Comparison of ENCODE assay signal across 33 mouse cellular contexts in genomic region chr1:139494630-139495029, GRCm38 (mm10). TPM values are rescaled to one million over a fixed set of nuclear protein-coding genes. Genes with fewer than 3 reads are reported as not detected.
DNase-seq lines count a peak whose midpoint lies in the region; TF ChIP-seq lines count a peak whose summit lies in the region.
"Had no signal": no experiment of that assay in that cellular context is flagged by ENCODE, and none has a peak within 500 bp of the region (broad histone marks: within the 10 kb centered on the region; RNA-seq: fewer than 3 reads in every experiment).

No protein-coding gene starts in this region.

- H3K9me3 ChIP-seq in ES-Bruce4 (replicated peaks; ENCODE audit: control insufficient read depth, insufficient read depth, low read length, poor library complexity, severe bottlenecking) = peaks cover 4% of the 10 kb centered on the region; the same call in 1 of the 2 replicates
- H3K9me3 ChIP-seq: forebrain, embryonic 12.5 days; forebrain, embryonic 15.5 days; heart, embryonic 12.5 days; heart, embryonic 15.5 days; hindbrain, embryonic 10.5 days; hindbrain, embryonic 13.5 days; intestine, embryonic 15.5 days had no signal

- no peak overlapping the region for H3K4me3 ChIP-seq in ES-Bruce4 (ENCODE audit: low read depth, low read length)
- H3K4me3 ChIP-seq: forebrain, embryonic 12.5 days; forebrain, embryonic 15.5 days; heart, embryonic 12.5 days; heart, embryonic 15.5 days; hindbrain, embryonic 10.5 days; hindbrain, embryonic 13.5 days; intestine, embryonic 15.5 days had no signal

- H3K27ac ChIP-seq in ES-Bruce4 (ENCODE audit: insufficient read depth, low read length) = peak overlapping the region; percentile 99
- H3K27ac ChIP-seq: forebrain, embryonic 12.5 days; forebrain, embryonic 15.5 days; heart, embryonic 15.5 days; hindbrain, embryonic 10.5 days; hindbrain, embryonic 13.5 days; intestine, embryonic 15.5 days had no signal

- DNase-seq in ES-CJ7 (ENCODE audit: low read depth, low spot score) (peak; percentile 99), WW6 (ENCODE audit: low read depth, low spot score) (peak; percentile 59)
- DNase-seq in gastrocnemius, adult 8-10 months (ENCODE audit: low spot score in 2 of 2) = no peak
- no peak for DNase-seq in spleen, adult 12 weeks (ENCODE audit: low spot score)
- no peak for DNase-seq in ovary, postnatal 14 days (ENCODE audit: low spot score)
- DNase-seq: adrenal gland, adult 2 months; adrenal gland, postnatal 14 days; cerebellum, adult 11 months; cerebellum, adult 8-10 months; cerebellum, postnatal 10 days; cerebellum, postnatal 36 days; embryo, embryonic 11 days; gastrocnemius, postnatal 25 days; heart, adult 18-20 months; heart, postnatal 10 days; heart, postnatal 36 days; kidney, adult 11 months had no signal

- TF ChIP-seq EP300 in ES-Bruce4 (IDR thresholded peaks at IDR 0.05; ENCODE audit: insufficient read depth, low read depth, low read length) = peak; percentile 84

- no peak for TF ChIP-seq POLR2A in ES-Bruce4 (IDR thresholded peaks at IDR 0.05; ENCODE audit: insufficient read depth, low read length)

- no peak overlapping the region for H3K9ac ChIP-seq in ES-Bruce4 (ENCODE audit: low read depth, poor library complexity, severe bottlenecking)
- H3K9ac ChIP-seq: forebrain, embryonic 12.5 days; forebrain, embryonic 15.5 days; heart, embryonic 12.5 days; heart, embryonic 15.5 days; hindbrain, embryonic 13.5 days; intestine, embryonic 15.5 days had no signal

- peaks cover 32% of the 10 kb centered on the region for H3K36me3 ChIP-seq in ES-Bruce4 (ENCODE audit: control insufficient read depth, insufficient read depth, low read length, poor library complexity, severe bottlenecking)

- no peaks in the 10 kb centered on the region for H3K27me3 ChIP-seq in ES-Bruce4 (ENCODE audit: control insufficient read depth, insufficient read depth, low read length, poor library complexity, severe bottlenecking)
- H3K27me3 ChIP-seq: forebrain, embryonic 12.5 days; forebrain, embryonic 15.5 days; heart, embryonic 12.5 days; heart, embryonic 15.5 days; hindbrain, embryonic 13.5 days; intestine, embryonic 15.5 days had no signal

- H3K4me1 ChIP-seq in ES-Bruce4 (ENCODE audit: control insufficient read depth, insufficient read depth, low read length) = peaks cover 4% of the 10 kb centered on the region
- H3K4me1 ChIP-seq: forebrain, embryonic 12.5 days; forebrain, embryonic 15.5 days; heart, embryonic 12.5 days; heart, embryonic 15.5 days; hindbrain, embryonic 10.5 days; hindbrain, embryonic 13.5 days; intestine, embryonic 15.5 days had no signal

- no peak for TF ChIP-seq CTCF in ES-Bruce4 (IDR thresholded peaks at IDR 0.05; ENCODE audit: low read depth, low read length)

RNA-seq across cellular contexts. Expression of gene F13b, which starts 6.9 kb away (rescaled TPM):
- not detected in 2 replicates for polyA plus RNA-seq in ES-Bruce4 (2011; ENCODE audit: insufficient read depth, insufficient read length, low read depth, missing spikeins)
- total RNA-seq in gastrocnemius, adult 8-10 months (2022) = not detected
- total RNA-seq: gastrocnemius, postnatal 25 days; heart, adult 18-20 months; heart, postnatal 10 days; heart, postnatal 36 days; MEL had no signal
- polyA plus RNA-seq: C2C12; CD4-positive, CD25-positive, alpha-beta regulatory T cell, adult 4 months; cortical plate, adult 2 months; embryonic facial prominence, embryonic 11.5 days; embryonic facial prominence, embryonic 14.5 days; forebrain, embryonic 12.5 days; forebrain, embryonic 15.5 days; gonadal fat pad, adult 2 months; heart, embryonic 15.5 days; hindbrain, embryonic 10.5 days; hindbrain, embryonic 13.5 days; hindbrain, embryonic 16.5 days had no signal

RNA-seq across cellular contexts. Expression of gene Aspm, which starts 40.1 kb away (rescaled TPM):
- 53.5 and 56.7 TPM in 2 replicates for polyA plus RNA-seq in ES-Bruce4 (2011; ENCODE audit: insufficient read depth, insufficient read length, low read depth, missing spikeins)
- under 1 TPM in 2 of 4 experiments, not detected in 2; 0.05 to 0.12 TPM for total RNA-seq in gastrocnemius, adult 8-10 months (2022)

Comparison
In these comparisons a context has a peak if more than half of its experiments do, and no peak if none do; other contexts are left out.
1. DNase-seq: peak in ES-CJ7 (single experiment) and WW6 (single experiment); none in gastrocnemius, adult 8-10 months (0 of 2), spleen, adult 12 weeks (single experiment) and ovary, postnatal 14 days (single experiment).